Mouse (Mus musculus) CD4-positive, CD25-positive, alpha-beta regulatory T cell, adult 4 months (primary cell): ENCODE data around the gene Lrrc73. TPM values are rescaled to one million over a fixed set of nuclear protein-coding genes. Genes with fewer than 3 reads are reported as not detected.

Source experiments
- ATAC-seq: one replicate; pipeline ENCODE4 v1.8.0; 2017
- polyA plus RNA-seq, 2 experiments: library from polyadenylated mRNA; unstranded; fragments of 100-300 nt; shearing (Covaris generic); gene quantifications; one replicate each; pipeline ENCODE4 v1.2.1; 2017

Lrrc73 gene
- under 1 TPM in 1 of 2 experiments, not detected in 1; 0.30 TPM for polyA plus RNA-seq

GRCm38 (mm10) chr17:46253452-46254084, at the start of gene Lrrc73:
Gene Lrrc73 (plus strand): TSS chr17:46253531.
- ATAC-seq = peak; percentile 89

- ATAC-seq = no peak
Observed at GRCm38 (mm10) chr17:46206676-46207075, 46.7 kb upstream of the Lrrc73 start.

GRCm38 (mm10) chr17:46210550-46210949, 42.8 kb upstream of the Lrrc73 start:
- ATAC-seq = no peak

- no peak for ATAC-seq
Observed at GRCm38 (mm10) chr17:46221601-46222000, 31.7 kb upstream of the Lrrc73 start.

GRCm38 (mm10) chr17:46227576-46227975, 25.8 kb upstream of the Lrrc73 start:
- no peak for ATAC-seq

- no peak for ATAC-seq
Observed at GRCm38 (mm10) chr17:46236067-46236466, 17.3 kb upstream of the Lrrc73 start.

GRCm38 (mm10) chr17:46237079-46237478, 16.3 kb upstream of the Lrrc73 start:
- ATAC-seq = no peak

GRCm38 (mm10) chr17:46237480-46237879, 15.9 kb upstream of the Lrrc73 start:
- ATAC-seq = no peak

- ATAC-seq = no peak
Observed at GRCm38 (mm10) chr17:46239516-46240114, 13.7 kb upstream of the Lrrc73 start.

GRCm38 (mm10) chr17:46241471-46241870, 11.9 kb upstream of the Lrrc73 start:
- ATAC-seq = no peak

GRCm38 (mm10) chr17:46242274-46242673, 11.1 kb upstream of the Lrrc73 start:
- ATAC-seq = no peak

- no peak for ATAC-seq
Observed at GRCm38 (mm10) chr17:46242993-46243392, 10.3 kb upstream of the Lrrc73 start.

GRCm38 (mm10) chr17:46243624-46244023, 9.7 kb upstream of the Lrrc73 start:
- ATAC-seq = no peak

GRCm38 (mm10) chr17:46244579-46244978, 8.8 kb upstream of the Lrrc73 start:
- no peak for ATAC-seq

- peak; percentile 97 for ATAC-seq
Observed at GRCm38 (mm10) chr17:46247512-46248188, 5.7 kb upstream of the Lrrc73 start, which contains the start of the genes Polr1c and Yipf3. Gene Polr1c (minus strand): TSS chr17:46248054. Gene Yipf3 (plus strand): TSS chr17:46248080.

- peak; percentile 35 for ATAC-seq
Observed at GRCm38 (mm10) chr17:46248189-46248522, 5.2 kb upstream of the Lrrc73 start.

- no peak for ATAC-seq
Observed at GRCm38 (mm10) chr17:46251174-46251573, 2.2 kb upstream of the Lrrc73 start.

GRCm38 (mm10) chr17:46252571-46253451, 520 bp upstream of the Lrrc73 start:
- no peak for ATAC-seq

GRCm38 (mm10) chr17:46254106-46254505, 775 bp downstream of the Lrrc73 start:
- ATAC-seq = no peak

- ATAC-seq = no peak
Observed at GRCm38 (mm10) chr17:46255147-46255546, 1.8 kb downstream of the Lrrc73 start.

GRCm38 (mm10) chr17:46258279-46259053, 5.1 kb downstream of the Lrrc73 start:
- ATAC-seq = no peak

GRCm38 (mm10) chr17:46259675-46260074, 6.3 kb downstream of the Lrrc73 start:
- no peak for ATAC-seq
